Mouse (Mus musculus): Measurements from ENCODE around the gene Hsd17b1. TPM values are rescaled to one million over a fixed set of nuclear protein-coding genes. Genes with fewer than 3 reads are reported as not detected.

The Hsd17b1 gene
- polyA plus RNA-seq, 1 experiment = not detected

- TF ChIP-seq POLR2A (IDR thresholded peaks at IDR 0.05; ENCODE audit: borderline replicate concordance, low read depth, low read length) = no peak
- no peak for TF ChIP-seq CTCF (IDR thresholded peaks at IDR 0.05; ENCODE audit: low read depth, low read length)
- Histone ChIP-seq H3K4me3 (ENCODE audit: insufficient read depth, low read length) (no peak overlapping the region), H3K4me1 (ENCODE audit: control insufficient read depth, insufficient read depth, low read length) (no peaks in the 10 kb centered on the region), H3K27ac (ENCODE audit: insufficient read depth, low read depth, low read length) (no peak overlapping the region)
Measured at GRCm38 (mm10) chr11:101046440-101046839, 31.8 kb upstream of the Hsd17b1 start.

GRCm38 (mm10) chr11:101047502-101047901 is 30.7 kb upstream of the Hsd17b1 start:
- Histone ChIP-seq H3K27ac (ENCODE audit: insufficient read depth, low read depth, low read length) (no peak overlapping the region), H3K4me1 (ENCODE audit: control insufficient read depth, insufficient read depth, low read length) (no peaks in the 10 kb centered on the region), H3K4me3 (ENCODE audit: insufficient read depth, low read length) (no peak overlapping the region)
- no peak for TF ChIP-seq CTCF (IDR thresholded peaks at IDR 0.05; ENCODE audit: low read depth, low read length)
- no peak for TF ChIP-seq POLR2A (IDR thresholded peaks at IDR 0.05; ENCODE audit: borderline replicate concordance, low read depth, low read length)

- TF ChIP-seq CTCF (IDR thresholded peaks at IDR 0.05; ENCODE audit: low read depth, low read length) (no peak), POLR2A (IDR thresholded peaks at IDR 0.05; ENCODE audit: borderline replicate concordance, low read depth, low read length) (no peak)
- Histone ChIP-seq H3K27ac (ENCODE audit: insufficient read depth, low read depth, low read length) (no peak overlapping the region), H3K4me1 (ENCODE audit: control insufficient read depth, insufficient read depth, low read length) (no peaks in the 10 kb centered on the region), H3K4me3 (ENCODE audit: insufficient read depth, low read length) (no peak overlapping the region)
Measured at GRCm38 (mm10) chr11:101050359-101050758, 27.9 kb upstream of the Hsd17b1 start.

GRCm38 (mm10) chr11:101051051-101051493 is 27.1 kb upstream of the Hsd17b1 start:
- Histone ChIP-seq H3K4me3 (ENCODE audit: insufficient read depth, low read length) (no peak overlapping the region), H3K27ac (ENCODE audit: insufficient read depth, low read depth, low read length) (no peak overlapping the region), H3K4me1 (ENCODE audit: control insufficient read depth, insufficient read depth, low read length) (no peaks in the 10 kb centered on the region)
- TF ChIP-seq POLR2A (IDR thresholded peaks at IDR 0.05; ENCODE audit: borderline replicate concordance, low read depth, low read length) (no peak), CTCF (IDR thresholded peaks at IDR 0.05; ENCODE audit: low read depth, low read length) (no peak)

- Histone ChIP-seq H3K4me3 (ENCODE audit: insufficient read depth, low read length) (no peak overlapping the region), H3K27ac (ENCODE audit: insufficient read depth, low read depth, low read length) (no peak overlapping the region), H3K4me1 (ENCODE audit: control insufficient read depth, insufficient read depth, low read length) (no peaks in the 10 kb centered on the region)
- TF ChIP-seq CTCF (IDR thresholded peaks at IDR 0.05; ENCODE audit: low read depth, low read length) = no peak
- TF ChIP-seq POLR2A (IDR thresholded peaks at IDR 0.05; ENCODE audit: borderline replicate concordance, low read depth, low read length) = no peak
Measured at GRCm38 (mm10) chr11:101051617-101052016, 26.6 kb upstream of the Hsd17b1 start.

- H3K4me1 ChIP-seq (ENCODE audit: control insufficient read depth, insufficient read depth, low read length) = no peaks in the 10 kb centered on the region
- no peak overlapping the region for H3K4me3 ChIP-seq (ENCODE audit: insufficient read depth, low read length)
- H3K27ac ChIP-seq (ENCODE audit: insufficient read depth, low read depth, low read length) = no peak overlapping the region
- TF ChIP-seq POLR2A (IDR thresholded peaks at IDR 0.05; ENCODE audit: borderline replicate concordance, low read depth, low read length) = no peak
- TF ChIP-seq CTCF (IDR thresholded peaks at IDR 0.05; ENCODE audit: low read depth, low read length) = no peak
Measured at GRCm38 (mm10) chr11:101052751-101053473, 25.3 kb upstream of the Hsd17b1 start.

- TF ChIP-seq CTCF (IDR thresholded peaks at IDR 0.05; ENCODE audit: low read depth, low read length) = no peak
- no peak for TF ChIP-seq POLR2A (IDR thresholded peaks at IDR 0.05; ENCODE audit: borderline replicate concordance, low read depth, low read length)
- Histone ChIP-seq H3K4me1 (ENCODE audit: control insufficient read depth, insufficient read depth, low read length) (no peaks in the 10 kb centered on the region), H3K4me3 (ENCODE audit: insufficient read depth, low read length) (no peak overlapping the region), H3K27ac (ENCODE audit: insufficient read depth, low read depth, low read length) (no peak overlapping the region)
Measured at GRCm38 (mm10) chr11:101053974-101054373, 24.2 kb upstream of the Hsd17b1 start.

- H3K4me1 ChIP-seq (ENCODE audit: control insufficient read depth, insufficient read depth, low read length) = no peaks in the 10 kb centered on the region
Measured at GRCm38 (mm10) chr11:101055418-101055817, 22.8 kb upstream of the Hsd17b1 start.

GRCm38 (mm10) chr11:101056885-101057284 is 21.3 kb upstream of the Hsd17b1 start:
- Histone ChIP-seq H3K27ac (ENCODE audit: insufficient read depth, low read depth, low read length) (no peak overlapping the region), H3K4me1 (ENCODE audit: control insufficient read depth, insufficient read depth, low read length) (no peaks in the 10 kb centered on the region), H3K4me3 (ENCODE audit: insufficient read depth, low read length) (no peak overlapping the region)
- TF ChIP-seq CTCF (IDR thresholded peaks at IDR 0.05; ENCODE audit: low read depth, low read length) (no peak), POLR2A (IDR thresholded peaks at IDR 0.05; ENCODE audit: borderline replicate concordance, low read depth, low read length) (no peak)

More at GRCm38 (mm10) chr11:101055418-101055817, 22.8 kb upstream of the Hsd17b1 start:
- no peak overlapping the region for H3K27ac ChIP-seq (ENCODE audit: insufficient read depth, low read depth, low read length)
- H3K4me3 ChIP-seq (ENCODE audit: insufficient read depth, low read length) = no peak overlapping the region
- TF ChIP-seq POLR2A (IDR thresholded peaks at IDR 0.05; ENCODE audit: borderline replicate concordance, low read depth, low read length) (no peak), CTCF (IDR thresholded peaks at IDR 0.05; ENCODE audit: low read depth, low read length) (no peak)

- no peak overlapping the region for H3K27ac ChIP-seq (ENCODE audit: insufficient read depth, low read depth, low read length)
- TF ChIP-seq POLR2A (IDR thresholded peaks at IDR 0.05; ENCODE audit: borderline replicate concordance, low read depth, low read length) (no peak), CTCF (IDR thresholded peaks at IDR 0.05; ENCODE audit: low read depth, low read length) (peak; percentile 83)
- H3K4me3 ChIP-seq (ENCODE audit: insufficient read depth, low read length) = no peak overlapping the region
- peaks cover under 1% of the 10 kb centered on the region; the same call in 1 of the 2 replicates for H3K4me1 ChIP-seq (ENCODE audit: control insufficient read depth, insufficient read depth, low read length)
Measured at GRCm38 (mm10) chr11:101057860-101058259, 20.4 kb upstream of the Hsd17b1 start.

Data from bone marrow macrophage, adult 2 months (primary cell).